Mouse (Mus musculus): ENCODE data around the gene Hcfc1. TPM values are rescaled to one million over a fixed set of nuclear protein-coding genes. Genes with fewer than 3 reads are reported as not detected.

Gene Hcfc1
- polyA plus RNA-seq, 1 experiment from 2014 or later: 35.6 TPM

DNA sequence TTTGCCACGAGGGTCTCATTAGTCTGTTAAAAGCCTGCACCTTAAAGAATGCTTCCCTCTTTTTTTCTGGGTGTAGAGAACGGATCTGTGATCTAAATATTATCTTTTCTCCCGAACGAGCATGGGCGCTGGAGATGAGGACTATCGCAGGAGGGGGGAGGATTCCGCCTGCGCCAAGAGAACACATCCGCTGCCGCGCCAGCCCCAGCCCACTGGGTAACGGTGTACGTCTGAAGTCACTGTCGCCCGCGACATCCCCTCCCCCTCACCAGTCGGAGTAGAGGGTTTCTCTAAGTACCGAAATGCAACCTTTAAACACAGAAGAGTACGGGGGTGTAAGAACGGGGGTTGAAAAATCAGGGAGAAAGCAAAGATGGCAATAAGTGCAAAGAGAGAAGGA, 850 bp downstream of the Hcfc1 start:
- no peaks in the 10 kb centered on the region for H3K9me3 ChIP-seq (ENCODE audit: control insufficient read depth, low read length)
- 14% methylated on average over 20 of the region's 20 CpGs for WGBS
- peak overlapping the region; percentile 97 to 100 for H3K27ac ChIP-seq (replicated peaks in 1 of 2; ENCODE audit: control insufficient read depth in 1 of 2, insufficient read depth in 1 of 2, low read depth in 2 of 2, low read length in 2 of 2)
- H3K4me1 ChIP-seq (ENCODE audit: control insufficient read depth in 2 of 2, insufficient read depth in 2 of 2, low read length in 2 of 2): peaks cover 7 to 15% of the 10 kb centered on the region in 2 experiments
- peaks cover 25% of the 10 kb centered on the region for H3K36me3 ChIP-seq (ENCODE audit: control insufficient read depth, insufficient read depth, low read length)
- peak overlapping the region; percentile 82 for H3K9ac ChIP-seq (ENCODE audit: low read length)
- no peak for ATAC-seq (ENCODE audit: insufficient number of reproducible peaks, insufficient read depth, low FRiP score, low read depth)
- peak overlapping the region; percentile 69 to 73 for H3K4me3 ChIP-seq (ENCODE audit: control insufficient read depth in 1 of 2, insufficient read depth in 1 of 2, low read depth in 1 of 2, low read length in 2 of 2)
- peak overlapping the region; percentile 68 for H3K4me2 ChIP-seq (ENCODE audit: low read length)
- no peaks in the 10 kb centered on the region for H3K27me3 ChIP-seq (ENCODE audit: control insufficient read depth, insufficient read depth, low read length)

GRCm38 (mm10) chrX:73964363-73964762, 1.8 kb downstream of the Hcfc1 start:
- no peaks in the 10 kb centered on the region for H3K27me3 ChIP-seq (ENCODE audit: control insufficient read depth, insufficient read depth, low read length)
- peak overlapping the region; percentile 82 for H3K9ac ChIP-seq (ENCODE audit: low read length)
- H3K4me3 ChIP-seq (ENCODE audit: control insufficient read depth in 1 of 2, insufficient read depth in 1 of 2, low read depth in 1 of 2, low read length in 2 of 2): peak overlapping the region; percentile 69 to 73
- H3K36me3 ChIP-seq (ENCODE audit: control insufficient read depth, insufficient read depth, low read length): peaks cover 33% of the 10 kb centered on the region
- WGBS: 60% methylated on average over 3 of the region's 3 CpGs
- H3K9me3 ChIP-seq (ENCODE audit: control insufficient read depth, low read length): no peaks in the 10 kb centered on the region
- H3K4me1 ChIP-seq (ENCODE audit: control insufficient read depth in 2 of 2, insufficient read depth in 2 of 2, low read length in 2 of 2): peaks cover 7 to 15% of the 10 kb centered on the region in 2 experiments
- H3K4me2 ChIP-seq (ENCODE audit: low read length): peak overlapping the region; percentile 68
- peak overlapping the region in 1 of 2 experiments; percentile 24; a peak in 1 of 4 replicates for H3K27ac ChIP-seq (replicated peaks in 1 of 2; ENCODE audit: control insufficient read depth in 1 of 2, insufficient read depth in 1 of 2, low read depth in 2 of 2, low read length in 2 of 2)
- no peak for ATAC-seq (ENCODE audit: insufficient number of reproducible peaks, insufficient read depth, low FRiP score, low read depth)

DNA sequence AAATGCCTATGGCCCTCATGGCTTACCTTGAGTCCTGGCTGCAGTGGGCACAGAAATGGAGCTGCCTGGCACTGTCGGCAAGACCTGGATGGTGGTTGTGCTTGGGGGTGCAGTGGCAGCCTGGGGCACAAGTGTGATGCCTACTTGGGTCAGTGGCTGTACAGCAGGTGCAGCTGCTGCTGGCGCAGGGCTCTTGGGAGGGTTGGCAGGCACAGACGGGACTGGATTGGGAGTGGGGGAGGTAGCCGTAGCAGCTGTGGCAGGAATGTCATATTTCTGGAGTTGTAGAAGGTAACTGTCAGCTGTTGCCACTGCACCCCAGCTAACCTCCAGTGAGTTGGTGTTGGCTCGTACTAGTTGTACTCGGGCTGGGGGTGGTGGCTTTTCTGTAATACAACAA, 11.2 kb downstream of the Hcfc1 start:
- H3K9me3 ChIP-seq (ENCODE audit: control insufficient read depth, low read length): no peaks in the 10 kb centered on the region
- 87% methylated on average over 6 of the region's 6 CpGs for WGBS
- no peak overlapping the region for H3K4me3 ChIP-seq (ENCODE audit: control insufficient read depth in 1 of 2, insufficient read depth in 1 of 2, low read depth in 1 of 2, low read length in 2 of 2)
- no peak overlapping the region for H3K4me2 ChIP-seq (ENCODE audit: low read length)
- H3K4me1 ChIP-seq (ENCODE audit: control insufficient read depth in 2 of 2, insufficient read depth in 2 of 2, low read length in 2 of 2): no peaks in the 10 kb centered on the region
- no peak overlapping the region for H3K9ac ChIP-seq (ENCODE audit: low read length)
- H3K36me3 ChIP-seq (ENCODE audit: control insufficient read depth, insufficient read depth, low read length): peaks cover 96% of the 10 kb centered on the region
- no peak overlapping the region for H3K27ac ChIP-seq (replicated peaks in 1 of 2; ENCODE audit: control insufficient read depth in 1 of 2, insufficient read depth in 1 of 2, low read depth in 2 of 2, low read length in 2 of 2)
- no peak for ATAC-seq (ENCODE audit: insufficient number of reproducible peaks, insufficient read depth, low FRiP score, low read depth)
- no peaks in the 10 kb centered on the region for H3K27me3 ChIP-seq (ENCODE audit: control insufficient read depth, insufficient read depth, low read length)

DNA sequence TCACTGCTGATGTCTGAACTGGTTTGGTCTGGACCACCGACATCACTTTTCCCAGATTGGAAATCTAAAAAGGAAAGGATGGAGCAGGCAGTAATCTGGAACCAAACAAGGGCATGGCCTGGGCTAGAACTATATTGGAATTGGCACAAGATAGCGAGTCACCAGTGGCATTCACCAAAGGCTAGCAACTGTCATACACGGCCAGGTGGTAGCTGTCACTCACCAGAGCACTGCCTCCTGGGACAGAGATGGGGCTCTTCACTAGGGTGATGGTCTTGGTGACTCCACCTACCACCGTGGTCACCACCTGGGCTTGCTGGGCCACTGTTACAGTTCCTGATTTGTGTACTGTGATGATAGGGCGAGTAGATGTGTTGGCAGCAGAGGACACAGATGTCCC, 13.6 kb downstream of the Hcfc1 start:
- no peak overlapping the region for H3K4me2 ChIP-seq (ENCODE audit: low read length)
- H3K27ac ChIP-seq (replicated peaks in 1 of 2; ENCODE audit: control insufficient read depth in 1 of 2, insufficient read depth in 1 of 2, low read depth in 2 of 2, low read length in 2 of 2): no peak overlapping the region
- no peak overlapping the region for H3K9ac ChIP-seq (ENCODE audit: low read length)
- no peaks in the 10 kb centered on the region for H3K27me3 ChIP-seq (ENCODE audit: control insufficient read depth, insufficient read depth, low read length)
- H3K36me3 ChIP-seq (ENCODE audit: control insufficient read depth, insufficient read depth, low read length): peaks cover 96% of the 10 kb centered on the region
- no peak overlapping the region for H3K4me3 ChIP-seq (ENCODE audit: control insufficient read depth in 1 of 2, insufficient read depth in 1 of 2, low read depth in 1 of 2, low read length in 2 of 2)
- no peak for ATAC-seq (ENCODE audit: insufficient number of reproducible peaks, insufficient read depth, low FRiP score, low read depth)
- no peaks in the 10 kb centered on the region for H3K4me1 ChIP-seq (ENCODE audit: control insufficient read depth in 2 of 2, insufficient read depth in 2 of 2, low read length in 2 of 2)
- H3K9me3 ChIP-seq (ENCODE audit: control insufficient read depth, low read length): no peaks in the 10 kb centered on the region
- 77% methylated on average over 5 of the region's 5 CpGs for WGBS

GRCm38 (mm10) chrX:73949341-73949740, 16.8 kb downstream of the Hcfc1 start:
- Histone ChIP-seq H3K9me3 (ENCODE audit: control insufficient read depth, low read length) (no peaks in the 10 kb centered on the region), H3K27me3 (ENCODE audit: control insufficient read depth, insufficient read depth, low read length) (no peaks in the 10 kb centered on the region), H3K4me3 (ENCODE audit: control insufficient read depth in 1 of 2, insufficient read depth in 1 of 2, low read depth in 1 of 2, low read length in 2 of 2) (no peak overlapping the region), H3K9ac (ENCODE audit: low read length) (no peak overlapping the region), H3K27ac (replicated peaks in 1 of 2; ENCODE audit: control insufficient read depth in 1 of 2, insufficient read depth in 1 of 2, low read depth in 2 of 2, low read length in 2 of 2) (no peak overlapping the region), H3K4me1 (ENCODE audit: control insufficient read depth in 2 of 2, insufficient read depth in 2 of 2, low read length in 2 of 2) (no peaks in the 10 kb centered on the region), H3K36me3 (ENCODE audit: control insufficient read depth, insufficient read depth, low read length) (peaks cover 99% of the 10 kb centered on the region), H3K4me2 (ENCODE audit: low read length) (no peak overlapping the region)
- 87% methylated on average over 10 of the region's 10 CpGs for WGBS
- no peak for ATAC-seq (ENCODE audit: insufficient number of reproducible peaks, insufficient read depth, low FRiP score, low read depth)

- no peaks in the 10 kb centered on the region for H3K4me1 ChIP-seq (ENCODE audit: control insufficient read depth in 2 of 2, insufficient read depth in 2 of 2, low read length in 2 of 2)
- H3K4me3 ChIP-seq (ENCODE audit: control insufficient read depth in 1 of 2, insufficient read depth in 1 of 2, low read depth in 1 of 2, low read length in 2 of 2): no peak overlapping the region
Observed at GRCm38 (mm10) chrX:73948647-73949046, 17.5 kb downstream of the Hcfc1 start.

GRCm38 (mm10) chrX:73946896-73947295, 19.3 kb downstream of the Hcfc1 start:
- H3K4me3 ChIP-seq (ENCODE audit: control insufficient read depth in 1 of 2, insufficient read depth in 1 of 2, low read depth in 1 of 2, low read length in 2 of 2): no peak overlapping the region
- 76% methylated on average over 6 of the region's 6 CpGs for WGBS
- no peaks in the 10 kb centered on the region for H3K4me1 ChIP-seq (ENCODE audit: control insufficient read depth in 2 of 2, insufficient read depth in 2 of 2, low read length in 2 of 2)
- peaks cover 99% of the 10 kb centered on the region for H3K36me3 ChIP-seq (ENCODE audit: control insufficient read depth, insufficient read depth, low read length)
- H3K9me3 ChIP-seq (ENCODE audit: control insufficient read depth, low read length): no peaks in the 10 kb centered on the region
- no peaks in the 10 kb centered on the region for H3K27me3 ChIP-seq (ENCODE audit: control insufficient read depth, insufficient read depth, low read length)
- H3K4me2 ChIP-seq (ENCODE audit: low read length): no peak overlapping the region
- no peak for ATAC-seq (ENCODE audit: insufficient number of reproducible peaks, insufficient read depth, low FRiP score, low read depth)
- no peak overlapping the region for H3K27ac ChIP-seq (replicated peaks in 1 of 2; ENCODE audit: control insufficient read depth in 1 of 2, insufficient read depth in 1 of 2, low read depth in 2 of 2, low read length in 2 of 2)
- no peak overlapping the region for H3K9ac ChIP-seq (ENCODE audit: low read length)

More at GRCm38 (mm10) chrX:73948647-73949046, 17.5 kb downstream of the Hcfc1 start:
- H3K27me3 ChIP-seq (ENCODE audit: control insufficient read depth, insufficient read depth, low read length): no peaks in the 10 kb centered on the region
- WGBS: 28% methylated on average over 4 of the region's 4 CpGs
- H3K27ac ChIP-seq (replicated peaks in 1 of 2; ENCODE audit: control insufficient read depth in 1 of 2, insufficient read depth in 1 of 2, low read depth in 2 of 2, low read length in 2 of 2): no peak overlapping the region
- no peak for ATAC-seq (ENCODE audit: insufficient number of reproducible peaks, insufficient read depth, low FRiP score, low read depth)
- H3K9ac ChIP-seq (ENCODE audit: low read length): no peak overlapping the region
- no peak overlapping the region for H3K4me2 ChIP-seq (ENCODE audit: low read length)
- no peaks in the 10 kb centered on the region for H3K9me3 ChIP-seq (ENCODE audit: control insufficient read depth, low read length)
- H3K36me3 ChIP-seq (ENCODE audit: control insufficient read depth, insufficient read depth, low read length): peaks cover 99% of the 10 kb centered on the region

GRCm38 (mm10) chrX:73942294-73942693, 23.9 kb downstream of the Hcfc1 start:
- Histone ChIP-seq H3K9me3 (ENCODE audit: control insufficient read depth, low read length) (no peaks in the 10 kb centered on the region), H3K27ac (replicated peaks in 1 of 2; ENCODE audit: control insufficient read depth in 1 of 2, insufficient read depth in 1 of 2, low read depth in 2 of 2, low read length in 2 of 2) (no peak overlapping the region; a peak in 1 of 4 replicates), H3K4me1 (ENCODE audit: control insufficient read depth in 2 of 2, insufficient read depth in 2 of 2, low read length in 2 of 2) (peaks cover 0 to 3% of the 10 kb centered on the region in 2 experiments; a peak in 1 of 4 replicates), H3K36me3 (ENCODE audit: control insufficient read depth, insufficient read depth, low read length) (peaks cover 57% of the 10 kb centered on the region), H3K4me2 (ENCODE audit: low read length) (no peak overlapping the region), H3K4me3 (ENCODE audit: control insufficient read depth in 1 of 2, insufficient read depth in 1 of 2, low read depth in 1 of 2, low read length in 2 of 2) (no peak overlapping the region), H3K27me3 (ENCODE audit: control insufficient read depth, insufficient read depth, low read length) (no peaks in the 10 kb centered on the region), H3K9ac (ENCODE audit: low read length) (no peak overlapping the region)
- no peak for ATAC-seq (ENCODE audit: insufficient number of reproducible peaks, insufficient read depth, low FRiP score, low read depth)
- 76% methylated on average over 2 of the region's 2 CpGs for WGBS

Data from heart, embryonic 14.5 days (tissue).